Mouse (Mus musculus): ENCODE data around the gene Zscan4-ps3.
"Not testable (repeated sequence)": the region's sequence is repeated elsewhere in the genome, so short reads cannot be mapped to it uniquely, and the experiment has no call there.

Gene Zscan4-ps3

DNA sequence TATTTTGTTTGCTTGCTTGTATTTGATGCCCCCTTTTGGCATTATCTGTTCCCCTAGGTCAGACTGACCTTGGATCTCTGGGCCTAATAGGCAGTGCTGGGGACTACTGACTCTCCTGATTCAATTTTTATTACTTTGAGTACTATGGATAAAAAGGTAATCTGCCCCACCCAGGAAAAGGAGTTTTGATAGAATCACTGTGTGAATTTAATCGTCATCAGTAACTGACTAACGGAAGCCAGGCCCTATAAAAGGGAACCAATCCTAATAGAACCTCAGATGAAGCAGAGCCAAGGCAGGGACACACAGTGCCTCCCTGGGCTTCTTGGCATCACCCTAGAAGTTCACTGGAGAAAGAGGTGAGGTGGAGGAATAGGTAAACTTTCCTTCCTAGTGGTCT lies at the start of gene Zscan4-ps3:
Zscan4-ps3 (plus strand) TSS at position 301 of the 400 bp plus-strand sequence.
- DNase-seq (ENCODE audit: low spot score), result not testable (repeated sequence)

DNA sequence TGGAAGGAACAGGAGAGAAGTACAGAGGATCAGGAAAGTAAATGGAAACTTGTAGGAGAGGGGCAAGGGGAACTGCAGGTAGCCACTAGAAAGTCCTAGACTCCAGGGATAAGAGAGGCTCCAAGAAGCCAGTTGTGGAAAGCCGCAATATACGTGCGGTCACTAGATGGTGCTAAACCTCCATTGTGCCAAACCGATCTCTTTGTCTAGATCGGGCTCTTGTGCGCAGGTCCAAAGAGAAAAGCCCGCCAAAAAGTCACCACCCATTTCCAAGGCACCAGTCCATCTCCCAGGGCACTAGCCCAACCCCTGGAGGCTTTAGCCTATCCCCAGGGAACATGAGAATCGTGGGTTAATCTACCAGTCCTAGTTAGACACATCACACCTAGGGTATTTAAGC lies 8.0 kb downstream of the Zscan4-ps3 start:
- peak; percentile 5 for DNase-seq (ENCODE audit: low spot score)
